Mouse (Mus musculus): ENCODE results near the gene Dhx34. TPM values are rescaled to one million over a fixed set of nuclear protein-coding genes. Genes with fewer than 3 reads are reported as not detected.

The Dhx34 gene
- total RNA-seq, 1 experiment: 8.6 TPM

- Histone ChIP-seq H3K9me3 (ENCODE audit: control insufficient read depth, insufficient read depth, low read depth, low read length) (no peaks in the 10 kb centered on the region), H3K9ac (ENCODE audit: insufficient read depth, low read depth, low read length, poor library complexity, severe bottlenecking) (no peak overlapping the region; the same call in 1 of the 2 replicates), H3K4me3 (ENCODE audit: insufficient read depth in 1 of 2, low read depth in 1 of 2, low read length in 2 of 2, poor library complexity in 1 of 2, severe bottlenecking in 1 of 2) (no peak overlapping the region), H3K36me3 (ENCODE audit: control insufficient read depth, insufficient read depth, low read length, poor library complexity, severe bottlenecking) (peaks cover 3% of the 10 kb centered on the region; the same call in 1 of the 2 replicates), H3K4me1 (ENCODE audit: control insufficient read depth in 2 of 2, insufficient read depth in 2 of 2, low read length in 2 of 2, poor library complexity in 1 of 2) (peaks cover 0 to 7% of the 10 kb centered on the region in 2 experiments; a peak in 2 of 4 replicates), H3K27ac (ENCODE audit: insufficient read depth, low read depth, low read length, poor library complexity, severe bottlenecking) (no peak overlapping the region)
- TF ChIP-seq ZNF384 (IDR thresholded peaks at IDR 0.05; ENCODE audit: low read depth, low read length): no peak
- TF ChIP-seq HCFC1 (IDR thresholded peaks at IDR 0.05; ENCODE audit: borderline replicate concordance, insufficient read depth, low read length): no peak
- peak; percentile 61 for DNase-seq (ENCODE audit: low read depth, low spot score)
- in situ Hi-C loops (cut with MboI; ENCODE audit: low sequenced_read_pairs in 2 of 2, unreplicated experiment in 2 of 2): no loop called here
These were observed 29.5 kb downstream of the Dhx34 start for GRCm38 (mm10) chr7:16192315-16192714.

- in situ Hi-C loops (cut with MboI; ENCODE audit: low sequenced_read_pairs in 2 of 2, unreplicated experiment in 2 of 2): no loop called here
- peaks cover 0 to 3% of the 10 kb centered on the region in 2 experiments; a peak in 2 of 4 replicates for H3K4me1 ChIP-seq (ENCODE audit: control insufficient read depth in 2 of 2, insufficient read depth in 2 of 2, low read length in 2 of 2, poor library complexity in 1 of 2)
- DNase-seq (ENCODE audit: low read depth, low spot score): no peak
- no peaks in the 10 kb centered on the region for H3K36me3 ChIP-seq (ENCODE audit: control insufficient read depth, insufficient read depth, low read length, poor library complexity, severe bottlenecking)
- H3K9ac ChIP-seq (ENCODE audit: insufficient read depth, low read depth, low read length, poor library complexity, severe bottlenecking): no peak overlapping the region
- H3K27ac ChIP-seq (ENCODE audit: insufficient read depth, low read depth, low read length, poor library complexity, severe bottlenecking): no peak overlapping the region; the same call in 1 of the 2 replicates
- no peak overlapping the region for H3K4me3 ChIP-seq (ENCODE audit: insufficient read depth in 1 of 2, low read depth in 1 of 2, low read length in 2 of 2, poor library complexity in 1 of 2, severe bottlenecking in 1 of 2)
- TF ChIP-seq MAFK (IDR thresholded peaks at IDR 0.05; ENCODE audit: insufficient read depth, low read depth, low read length) (no peak), ZC3H11A (IDR thresholded peaks at IDR 0.05; ENCODE audit: borderline replicate concordance, low read depth, low read length) (no peak), CHD2 (IDR thresholded peaks at IDR 0.05; ENCODE audit: low read depth, low read length) (no peak), ZNF384 (IDR thresholded peaks at IDR 0.05; ENCODE audit: low read depth, low read length) (no peak), HCFC1 (IDR thresholded peaks at IDR 0.05; ENCODE audit: borderline replicate concordance, insufficient read depth, low read length) (no peak)
- H3K9me3 ChIP-seq (ENCODE audit: control insufficient read depth, insufficient read depth, low read depth, low read length): no peaks in the 10 kb centered on the region
These were observed 34.3 kb downstream of the Dhx34 start for GRCm38 (mm10) chr7:16187494-16187893.

DNA sequence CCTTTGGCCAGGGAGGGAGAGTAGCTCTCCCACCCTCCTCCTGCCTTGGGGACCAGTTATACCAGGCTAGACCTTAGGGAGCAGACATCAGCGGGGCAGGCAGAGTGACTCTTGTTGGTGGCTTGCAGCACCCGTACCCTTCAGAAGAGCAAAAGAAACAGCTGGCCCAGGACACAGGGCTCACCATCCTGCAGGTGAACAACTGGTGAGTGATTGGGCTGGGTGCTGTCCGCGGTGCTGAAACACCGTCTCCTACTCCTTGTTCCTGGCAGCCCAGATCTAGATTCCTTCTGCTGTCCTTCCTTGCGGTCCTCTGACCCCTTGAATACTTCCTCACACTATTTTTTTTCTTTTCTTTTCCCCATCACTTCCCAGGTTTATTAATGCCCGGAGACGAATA is 38.2 kb downstream of the Dhx34 start:
- peak; percentile 49 for DNase-seq (ENCODE audit: low read depth, low spot score)
- no peak for TF ChIP-seq CHD2 (IDR thresholded peaks at IDR 0.05; ENCODE audit: low read depth, low read length)
- TF ChIP-seq MAFK (IDR thresholded peaks at IDR 0.05; ENCODE audit: insufficient read depth, low read depth, low read length): no peak
- TF ChIP-seq ZC3H11A (IDR thresholded peaks at IDR 0.05; ENCODE audit: borderline replicate concordance, low read depth, low read length): no peak
- TF ChIP-seq HCFC1 (IDR thresholded peaks at IDR 0.05; ENCODE audit: borderline replicate concordance, insufficient read depth, low read length): no peak
- no peak for TF ChIP-seq ZNF384 (IDR thresholded peaks at IDR 0.05; ENCODE audit: low read depth, low read length)
- Histone ChIP-seq H3K9me3 (ENCODE audit: control insufficient read depth, insufficient read depth, low read depth, low read length) (no peaks in the 10 kb centered on the region), H3K27ac (ENCODE audit: insufficient read depth, low read depth, low read length, poor library complexity, severe bottlenecking) (no peak overlapping the region), H3K4me1 (ENCODE audit: control insufficient read depth in 2 of 2, insufficient read depth in 2 of 2, low read length in 2 of 2, poor library complexity in 1 of 2) (no peaks in the 10 kb centered on the region; a peak in 1 of 4 replicates), H3K4me3 (ENCODE audit: insufficient read depth in 1 of 2, low read depth in 1 of 2, low read length in 2 of 2, poor library complexity in 1 of 2, severe bottlenecking in 1 of 2) (no peak overlapping the region), H3K36me3 (ENCODE audit: control insufficient read depth, insufficient read depth, low read length, poor library complexity, severe bottlenecking) (no peaks in the 10 kb centered on the region), H3K9ac (ENCODE audit: insufficient read depth, low read depth, low read length, poor library complexity, severe bottlenecking) (no peak overlapping the region)
- in situ Hi-C loops (cut with MboI; ENCODE audit: low sequenced_read_pairs in 2 of 2, unreplicated experiment in 2 of 2): no loop called here

- TF ChIP-seq CHD2 (IDR thresholded peaks at IDR 0.05; ENCODE audit: low read depth, low read length) (no peak), HCFC1 (IDR thresholded peaks at IDR 0.05; ENCODE audit: borderline replicate concordance, insufficient read depth, low read length) (peak; percentile 64; the same call in 1 of the 2 replicates)
- in situ Hi-C loops (cut with MboI; ENCODE audit: low sequenced_read_pairs in 2 of 2, unreplicated experiment in 2 of 2): no loop called here
- no peak for DNase-seq (ENCODE audit: low read depth, low spot score)
These were observed 43.7 kb downstream of the Dhx34 start for GRCm38 (mm10) chr7:16178114-16178513.

DNA sequence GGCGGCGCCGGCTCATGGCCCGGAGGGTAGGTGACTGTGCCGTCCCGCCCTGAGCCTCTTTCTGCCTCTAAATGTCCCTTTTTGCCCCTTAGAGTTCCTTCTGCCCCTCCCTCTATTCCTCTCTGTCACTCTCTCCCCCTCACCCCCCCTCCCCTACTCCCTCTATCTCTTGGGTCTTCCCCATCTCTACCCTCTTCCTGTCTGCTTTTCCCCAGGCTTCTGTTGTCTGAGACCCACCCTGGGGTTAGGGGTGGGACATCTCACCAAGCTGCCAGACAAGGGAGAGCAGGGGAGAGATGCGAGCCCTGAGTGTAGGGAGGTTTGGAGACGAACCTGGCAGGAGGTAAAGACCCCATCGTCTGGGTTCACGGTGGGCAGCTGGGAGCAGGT is 46.3 kb downstream of the Dhx34 start:
- in situ Hi-C loops (cut with MboI; ENCODE audit: low sequenced_read_pairs in 2 of 2, unreplicated experiment in 2 of 2): no loop called here
- Histone ChIP-seq H3K9me3 (ENCODE audit: control insufficient read depth, insufficient read depth, low read depth, low read length) (no peaks in the 10 kb centered on the region), H3K9ac (ENCODE audit: insufficient read depth, low read depth, low read length, poor library complexity, severe bottlenecking) (peak overlapping the region; percentile 66), H3K27ac (ENCODE audit: insufficient read depth, low read depth, low read length, poor library complexity, severe bottlenecking) (no peak overlapping the region), H3K4me3 (ENCODE audit: insufficient read depth in 1 of 2, low read depth in 1 of 2, low read length in 2 of 2, poor library complexity in 1 of 2, severe bottlenecking in 1 of 2) (peak overlapping the region; percentile 66 to 80), H3K4me1 (ENCODE audit: control insufficient read depth in 2 of 2, insufficient read depth in 2 of 2, low read length in 2 of 2, poor library complexity in 1 of 2) (peaks cover 0 to 3% of the 10 kb centered on the region in 2 experiments; a peak in 2 of 4 replicates), H3K36me3 (ENCODE audit: control insufficient read depth, insufficient read depth, low read length, poor library complexity, severe bottlenecking) (no peaks in the 10 kb centered on the region)
- TF ChIP-seq ZC3H11A (IDR thresholded peaks at IDR 0.05; ENCODE audit: borderline replicate concordance, low read depth, low read length) (no peak), ZNF384 (IDR thresholded peaks at IDR 0.05; ENCODE audit: low read depth, low read length) (no peak), HCFC1 (IDR thresholded peaks at IDR 0.05; ENCODE audit: borderline replicate concordance, insufficient read depth, low read length) (no peak), CHD2 (IDR thresholded peaks at IDR 0.05; ENCODE audit: low read depth, low read length) (no peak)
- no peak for DNase-seq (ENCODE audit: low read depth, low spot score)

More at GRCm38 (mm10) chr7:16178114-16178513, 43.7 kb downstream of the Dhx34 start:
- no peaks in the 10 kb centered on the region for H3K36me3 ChIP-seq (ENCODE audit: control insufficient read depth, insufficient read depth, low read length, poor library complexity, severe bottlenecking)
- no peak overlapping the region for H3K9ac ChIP-seq (ENCODE audit: insufficient read depth, low read depth, low read length, poor library complexity, severe bottlenecking)
- H3K9me3 ChIP-seq (ENCODE audit: control insufficient read depth, insufficient read depth, low read depth, low read length): no peaks in the 10 kb centered on the region
- peaks cover 0 to 3% of the 10 kb centered on the region in 2 experiments; a peak in 2 of 4 replicates for H3K4me1 ChIP-seq (ENCODE audit: control insufficient read depth in 2 of 2, insufficient read depth in 2 of 2, low read length in 2 of 2, poor library complexity in 1 of 2)
- no peak overlapping the region for H3K4me3 ChIP-seq (ENCODE audit: insufficient read depth in 1 of 2, low read depth in 1 of 2, low read length in 2 of 2, poor library complexity in 1 of 2, severe bottlenecking in 1 of 2)
- no peak overlapping the region for H3K27ac ChIP-seq (ENCODE audit: insufficient read depth, low read depth, low read length, poor library complexity, severe bottlenecking)
